Mouse (Mus musculus): Measurements from ENCODE around the gene 1700024G13Rik.
"Not testable (repeated sequence)": the region's sequence is repeated elsewhere in the genome, so short reads cannot be mapped to it uniquely, and the experiment has no call there.

The 1700024G13Rik gene

GRCm38 (mm10) chr14:32388196-32388595 lies at the start of gene 1700024G13Rik:
TSS of gene 1700024G13Rik (minus strand) at chr14:32388391.
- ATAC-seq (ENCODE audit: insufficient number of reproducible peaks, low FRiP score, low TSS enrichment) = no peak

GRCm38 (mm10) chr14:32437352-32437793 lies 49.2 kb upstream of the 1700024G13Rik start:
- no peak for ATAC-seq (ENCODE audit: insufficient number of reproducible peaks, low FRiP score, low TSS enrichment)

- no peak for ATAC-seq (ENCODE audit: insufficient number of reproducible peaks, low FRiP score, low TSS enrichment)
These were observed 40.9 kb upstream of the 1700024G13Rik start for GRCm38 (mm10) chr14:32429030-32429602.

GRCm38 (mm10) chr14:32423946-32424345 lies 35.8 kb upstream of the 1700024G13Rik start:
- ATAC-seq (ENCODE audit: insufficient number of reproducible peaks, low FRiP score, low TSS enrichment) = peak; percentile 65; the same call in 1 of the 2 replicates

GRCm38 (mm10) chr14:32418747-32419146 lies 30.6 kb upstream of the 1700024G13Rik start:
- no peak for ATAC-seq (ENCODE audit: insufficient number of reproducible peaks, low FRiP score, low TSS enrichment)

GRCm38 (mm10) chr14:32412075-32412474 lies 23.9 kb upstream of the 1700024G13Rik start:
- ATAC-seq (ENCODE audit: insufficient number of reproducible peaks, low FRiP score, low TSS enrichment) = no peak

- ATAC-seq (ENCODE audit: insufficient number of reproducible peaks, low FRiP score, low TSS enrichment) = no peak
These were observed 21.9 kb upstream of the 1700024G13Rik start for GRCm38 (mm10) chr14:32410084-32410483.

GRCm38 (mm10) chr14:32405399-32405798 lies 17.2 kb upstream of the 1700024G13Rik start:
- not testable (repeated sequence) for ATAC-seq (ENCODE audit: insufficient number of reproducible peaks, low FRiP score, low TSS enrichment)

GRCm38 (mm10) chr14:32381619-32382018 lies 6.6 kb downstream of the 1700024G13Rik start:
- ATAC-seq (ENCODE audit: insufficient number of reproducible peaks, low FRiP score, low TSS enrichment) = no peak

GRCm38 (mm10) chr14:32381066-32381465 lies 7.1 kb downstream of the 1700024G13Rik start:
- no peak for ATAC-seq (ENCODE audit: insufficient number of reproducible peaks, low FRiP score, low TSS enrichment)

GRCm38 (mm10) chr14:32380099-32380480 lies 8.1 kb downstream of the 1700024G13Rik start:
- ATAC-seq (ENCODE audit: insufficient number of reproducible peaks, low FRiP score, low TSS enrichment) = no peak

- ATAC-seq (ENCODE audit: insufficient number of reproducible peaks, low FRiP score, low TSS enrichment) = no peak
These were observed 8.6 kb downstream of the 1700024G13Rik start for GRCm38 (mm10) chr14:32379395-32380098.

- ATAC-seq (ENCODE audit: insufficient number of reproducible peaks, low FRiP score, low TSS enrichment) = no peak
These were observed 15.7 kb downstream of the 1700024G13Rik start for GRCm38 (mm10) chr14:32372510-32372909.

- ATAC-seq (ENCODE audit: insufficient number of reproducible peaks, low FRiP score, low TSS enrichment) = no peak
These were observed 18.4 kb downstream of the 1700024G13Rik start for GRCm38 (mm10) chr14:32369756-32370155.

GRCm38 (mm10) chr14:32364359-32364758 lies 23.8 kb downstream of the 1700024G13Rik start:
- no peak for ATAC-seq (ENCODE audit: insufficient number of reproducible peaks, low FRiP score, low TSS enrichment)

GRCm38 (mm10) chr14:32351181-32351920 lies 36.8 kb downstream of the 1700024G13Rik start:
- ATAC-seq (ENCODE audit: insufficient number of reproducible peaks, low FRiP score, low TSS enrichment) = not testable (repeated sequence)

- ATAC-seq (ENCODE audit: insufficient number of reproducible peaks, low FRiP score, low TSS enrichment) = no peak
These were observed 40.9 kb downstream of the 1700024G13Rik start for GRCm38 (mm10) chr14:32347307-32347706.

GRCm38 (mm10) chr14:32344694-32345093 lies 43.5 kb downstream of the 1700024G13Rik start:
- ATAC-seq (ENCODE audit: insufficient number of reproducible peaks, low FRiP score, low TSS enrichment) = no peak

- ATAC-seq (ENCODE audit: insufficient number of reproducible peaks, low FRiP score, low TSS enrichment) = no peak
These were observed 44.0 kb downstream of the 1700024G13Rik start for GRCm38 (mm10) chr14:32344176-32344575.

- ATAC-seq (ENCODE audit: insufficient number of reproducible peaks, low FRiP score, low TSS enrichment) = no peak
These were observed 46.4 kb downstream of the 1700024G13Rik start for GRCm38 (mm10) chr14:32341823-32342222.

GRCm38 (mm10) chr14:32336547-32336946 lies 51.6 kb downstream of the 1700024G13Rik start:
- ATAC-seq (ENCODE audit: insufficient number of reproducible peaks, low FRiP score, low TSS enrichment) = peak; percentile 67
